Mouse (Mus musculus): Measurements from ENCODE around the gene Ap1g2.

- no peak for TF ChIP-seq POLR2A (IDR thresholded peaks at IDR 0.05; ENCODE audit: borderline replicate concordance, control insufficient read depth, low read depth, low read length)
- TF ChIP-seq CTCF (IDR thresholded peaks at IDR 0.05; ENCODE audit: control insufficient read depth, insufficient read depth, low read length), result no peak
These were observed 19.3 kb upstream of the Ap1g2 start for GRCm38 (mm10) chr14:55125711-55126110.

Measured in bone marrow, adult 2 months (tissue).